Mouse (Mus musculus): ENCODE data around the gene Rab11fip4. TPM values are rescaled to one million over a fixed set of nuclear protein-coding genes. Genes with fewer than 3 reads are reported as not detected.
"Not testable (repeated sequence)": the region's sequence is repeated elsewhere in the genome, so short reads cannot be mapped to it uniquely, and the experiment has no call there.

Gene Rab11fip4
- polyA plus RNA-seq, 1 experiment from 2014 or later: 28.9 TPM

GRCm38 (mm10) chr11:79685109-79685508, 94.1 kb downstream of the Rab11fip4 start:
- H3K36me3 ChIP-seq: peaks cover 7% of the 10 kb centered on the region
- WGBS: 90% methylated on average over 11 of the region's 11 CpGs
- H3K4me2 ChIP-seq: no peak overlapping the region
- H3K4me3 ChIP-seq: no peak overlapping the region
- 0 out of 2 replicates have a peak, but pooled peaks cover 8% of the 10 kb centered on the region for H3K4me1 ChIP-seq (replicated peaks)
- no peak overlapping the region for H3K9ac ChIP-seq
- no peaks in the 10 kb centered on the region for H3K9me3 ChIP-seq
- ATAC-seq (ENCODE audit: low FRiP score, low read depth): no peak
- no peak overlapping the region for H3K27ac ChIP-seq (replicated peaks)
- H3K27me3 ChIP-seq: no peaks in the 10 kb centered on the region

- peak; percentile 58; the same call in 1 of the 2 replicates for ATAC-seq (ENCODE audit: low FRiP score, low read depth)
- no peak overlapping the region for H3K27ac ChIP-seq (replicated peaks)
- no peak overlapping the region for H3K9ac ChIP-seq
- H3K36me3 ChIP-seq: peaks cover 21% of the 10 kb centered on the region
- 67% methylated on average over 26 of the region's 26 CpGs for WGBS
- 0 out of 2 replicates have a peak, but pooled peaks cover 8% of the 10 kb centered on the region for H3K4me1 ChIP-seq (replicated peaks)
- no peaks in the 10 kb centered on the region for H3K27me3 ChIP-seq
- no peaks in the 10 kb centered on the region for H3K9me3 ChIP-seq
- no peak overlapping the region for H3K4me2 ChIP-seq
- H3K4me3 ChIP-seq: no peak overlapping the region
Observed at GRCm38 (mm10) chr11:79686501-79687121, 95.6 kb downstream of the Rab11fip4 start.

DNA sequence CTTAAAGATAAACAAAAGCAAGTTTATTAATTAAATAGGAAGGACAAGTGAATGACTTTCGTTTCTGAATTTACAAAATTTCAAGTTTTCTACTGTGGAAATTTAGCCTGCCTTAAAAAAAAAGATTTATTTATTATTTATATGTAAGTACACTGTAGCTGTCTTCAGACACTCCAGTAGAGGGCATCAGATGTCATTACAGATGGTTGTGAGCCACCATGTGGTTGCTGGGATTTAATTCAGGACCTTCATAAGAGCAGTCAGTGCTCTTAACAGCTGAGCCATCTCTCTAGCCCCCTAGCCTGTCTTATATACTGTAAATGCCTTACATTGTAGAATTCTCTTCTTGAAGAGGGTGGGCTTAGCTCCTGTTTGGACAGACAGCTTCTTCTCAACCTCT, 98.9 kb downstream of the Rab11fip4 start:
- 0 out of 2 replicates have a peak, but pooled peaks cover 5% of the 10 kb centered on the region for H3K4me1 ChIP-seq (replicated peaks)
- 88% methylated on average over 1 of the region's 1 CpGs for WGBS
- no peaks in the 10 kb centered on the region for H3K27me3 ChIP-seq
- no peaks in the 10 kb centered on the region for H3K9me3 ChIP-seq
- H3K4me2 ChIP-seq: no peak overlapping the region
- no peak overlapping the region for H3K27ac ChIP-seq (replicated peaks)
- no peak for ATAC-seq (ENCODE audit: low FRiP score, low read depth)
- H3K4me3 ChIP-seq: no peak overlapping the region
- no peak overlapping the region for H3K9ac ChIP-seq
- H3K36me3 ChIP-seq: peaks cover 35% of the 10 kb centered on the region

- Histone ChIP-seq H3K9me3 (no peaks in the 10 kb centered on the region), H3K4me1 (replicated peaks) (0 out of 2 replicates have a peak, but pooled peaks cover 2% of the 10 kb centered on the region), H3K27me3 (no peaks in the 10 kb centered on the region), H3K9ac (no peak overlapping the region), H3K4me2 (no peak overlapping the region), H3K36me3 (peaks cover 35% of the 10 kb centered on the region), H3K4me3 (no peak overlapping the region), H3K27ac (replicated peaks) (no peak overlapping the region)
- WGBS: 75% methylated on average over 9 of the region's 9 CpGs
- ATAC-seq (ENCODE audit: low FRiP score, low read depth): no peak
Observed at GRCm38 (mm10) chr11:79691513-79691912, 100.5 kb downstream of the Rab11fip4 start.

GRCm38 (mm10) chr11:79696390-79697307, 105.6 kb downstream of the Rab11fip4 start:
- H3K4me2 ChIP-seq: no peak overlapping the region
- H3K9me3 ChIP-seq: no peaks in the 10 kb centered on the region
- no peak overlapping the region for H3K9ac ChIP-seq
- peaks cover 24% of the 10 kb centered on the region for H3K4me1 ChIP-seq (replicated peaks)
- no peak overlapping the region for H3K4me3 ChIP-seq
- H3K36me3 ChIP-seq: peaks cover 16% of the 10 kb centered on the region
- peak overlapping the region; percentile 65 for H3K27ac ChIP-seq (replicated peaks)
- WGBS: 57% methylated on average over 19 of the region's 19 CpGs
- H3K27me3 ChIP-seq: no peaks in the 10 kb centered on the region
- 0 out of 2 replicates have a peak, but pooled peaks have one; percentile 39 for ATAC-seq (ENCODE audit: low FRiP score, low read depth)

GRCm38 (mm10) chr11:79698071-79698470, 107.1 kb downstream of the Rab11fip4 start:
- Histone ChIP-seq H3K4me1 (replicated peaks) (peaks cover 38% of the 10 kb centered on the region), H3K9me3 (no peaks in the 10 kb centered on the region), H3K9ac (no peak overlapping the region), H3K27me3 (no peaks in the 10 kb centered on the region), H3K4me2 (no peak overlapping the region), H3K36me3 (peaks cover 4% of the 10 kb centered on the region; the same call in 1 of the 2 replicates), H3K4me3 (no peak overlapping the region), H3K27ac (replicated peaks) (no peak overlapping the region)
- 88% methylated on average over 5 of the region's 5 CpGs for WGBS
- ATAC-seq (ENCODE audit: low FRiP score, low read depth): no peak

DNA sequence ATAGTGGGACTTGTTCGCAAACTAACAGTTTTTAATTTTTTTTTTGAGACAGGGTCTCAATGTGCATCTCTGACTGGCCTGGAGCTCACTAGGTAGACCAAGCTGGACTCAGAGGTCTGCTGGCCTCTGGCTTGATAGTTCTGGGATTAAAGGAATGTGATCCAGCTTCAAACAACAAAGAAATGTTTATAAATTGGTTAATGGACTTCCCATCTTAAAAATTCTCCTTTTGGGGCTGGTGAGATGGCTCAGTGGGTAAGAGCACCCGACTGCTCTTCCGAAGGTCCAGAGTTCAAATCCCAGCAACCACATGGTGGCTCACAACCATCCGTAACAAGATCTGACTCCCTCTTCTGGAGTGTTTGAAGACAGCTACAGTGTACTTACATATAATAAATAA, 107.5 kb downstream of the Rab11fip4 start:
- H3K4me3 ChIP-seq; H3K9ac ChIP-seq; H3K9me3 ChIP-seq; H3K27ac ChIP-seq (replicated peaks); H3K27me3 ChIP-seq; H3K36me3 ChIP-seq; ATAC-seq (ENCODE audit: low FRiP score, low read depth); H3K4me2 ChIP-seq: not testable (repeated sequence)
- peaks cover 42% of the 10 kb centered on the region for H3K4me1 ChIP-seq (replicated peaks)
- WGBS: 88% methylated on average over 4 of the region's 4 CpGs

DNA sequence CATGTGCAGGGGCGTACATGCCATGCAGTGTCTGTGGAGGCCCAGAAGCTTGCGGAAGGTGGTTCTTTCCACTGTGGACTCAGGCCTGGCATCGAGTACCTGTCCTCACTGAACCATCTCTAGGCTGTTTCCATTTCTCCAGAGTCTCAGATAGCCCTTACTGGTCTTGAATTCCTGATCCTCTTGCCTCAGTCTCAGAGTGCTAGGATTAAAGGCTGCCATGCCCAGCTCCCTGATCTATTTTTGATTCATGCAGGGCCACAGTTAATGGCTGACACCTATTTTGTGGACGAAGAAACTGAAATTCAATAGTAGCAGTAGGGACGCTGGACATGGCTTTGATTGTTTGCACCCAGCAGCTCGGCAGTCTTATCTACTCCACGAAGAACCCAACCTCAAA, 110.5 kb downstream of the Rab11fip4 start:
- Histone ChIP-seq H3K4me3 (peak overlapping the region; percentile 92; the same call in 1 of the 2 replicates), H3K36me3 (no peaks in the 10 kb centered on the region), H3K4me1 (replicated peaks) (peaks cover 49% of the 10 kb centered on the region), H3K4me2 (peak overlapping the region; percentile 66), H3K9ac (no peak overlapping the region; the same call in 1 of the 2 replicates), H3K27me3 (no peaks in the 10 kb centered on the region), H3K9me3 (no peaks in the 10 kb centered on the region), H3K27ac (replicated peaks) (peak overlapping the region; percentile 99)
- WGBS: 80% methylated on average over 7 of the region's 7 CpGs
- ATAC-seq (ENCODE audit: low FRiP score, low read depth): no peak

GRCm38 (mm10) chr11:79702092-79702491, 111.1 kb downstream of the Rab11fip4 start:
- ATAC-seq (ENCODE audit: low FRiP score, low read depth): no peak
- Histone ChIP-seq H3K9ac (no peak overlapping the region; the same call in 1 of the 2 replicates), H3K9me3 (no peaks in the 10 kb centered on the region), H3K27me3 (no peaks in the 10 kb centered on the region), H3K27ac (replicated peaks) (peak overlapping the region; percentile 99), H3K36me3 (no peaks in the 10 kb centered on the region), H3K4me2 (peak overlapping the region; percentile 66), H3K4me3 (peak overlapping the region; percentile 92), H3K4me1 (replicated peaks) (peaks cover 44% of the 10 kb centered on the region)
- 35% methylated on average over 6 of the region's 6 CpGs for WGBS

GRCm38 (mm10) chr11:79703452-79703851, 112.4 kb downstream of the Rab11fip4 start:
- Histone ChIP-seq H3K4me3 (peak overlapping the region; percentile 92), H3K4me2 (peak overlapping the region; percentile 66), H3K4me1 (replicated peaks) (peaks cover 36% of the 10 kb centered on the region), H3K36me3 (no peaks in the 10 kb centered on the region), H3K27ac (replicated peaks) (peak overlapping the region; percentile 99), H3K9me3 (no peaks in the 10 kb centered on the region), H3K9ac (peak overlapping the region; percentile 97), H3K27me3 (no peaks in the 10 kb centered on the region)
- ATAC-seq (ENCODE audit: low FRiP score, low read depth): 0 out of 2 replicates have a peak, but pooled peaks have one; percentile 36
- WGBS: 2% methylated on average over 5 of the region's 5 CpGs

DNA sequence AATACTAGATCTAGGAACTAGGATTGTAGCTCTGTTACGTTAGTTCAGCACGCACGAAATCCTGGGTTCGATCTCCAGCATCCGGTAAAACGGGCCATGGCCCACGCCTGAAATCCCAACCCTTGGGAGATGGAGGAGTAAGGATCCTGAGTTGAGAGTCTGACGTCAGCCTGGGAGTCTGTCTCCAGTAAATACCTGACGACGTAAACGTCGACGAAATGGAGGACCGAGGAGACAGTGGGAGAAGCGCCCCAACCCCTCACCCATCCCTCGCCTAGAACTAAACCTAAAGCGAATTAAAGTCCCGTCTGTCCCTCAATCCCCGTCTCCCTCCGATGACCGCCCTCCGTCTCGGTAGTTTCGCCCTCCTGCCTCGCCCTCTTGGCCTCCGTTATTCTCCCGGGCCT, 112.9 kb downstream of the Rab11fip4 start:
- Histone ChIP-seq H3K4me2 (peak overlapping the region; percentile 66), H3K4me3 (peak overlapping the region; percentile 92), H3K9me3 (no peaks in the 10 kb centered on the region), H3K4me1 (replicated peaks) (peaks cover 36% of the 10 kb centered on the region), H3K27ac (replicated peaks) (peak overlapping the region; percentile 99), H3K36me3 (no peaks in the 10 kb centered on the region), H3K9ac (peak overlapping the region; percentile 97), H3K27me3 (peaks cover 1% of the 10 kb centered on the region; the same call in 1 of the 2 replicates)
- WGBS: under 1% methylated on average over 27 of the region's 27 CpGs
- peak; percentile 61 for ATAC-seq (ENCODE audit: low FRiP score, low read depth)
